ENCODE assay signal across 16 mouse cellular contexts in the genomic region with DNA sequence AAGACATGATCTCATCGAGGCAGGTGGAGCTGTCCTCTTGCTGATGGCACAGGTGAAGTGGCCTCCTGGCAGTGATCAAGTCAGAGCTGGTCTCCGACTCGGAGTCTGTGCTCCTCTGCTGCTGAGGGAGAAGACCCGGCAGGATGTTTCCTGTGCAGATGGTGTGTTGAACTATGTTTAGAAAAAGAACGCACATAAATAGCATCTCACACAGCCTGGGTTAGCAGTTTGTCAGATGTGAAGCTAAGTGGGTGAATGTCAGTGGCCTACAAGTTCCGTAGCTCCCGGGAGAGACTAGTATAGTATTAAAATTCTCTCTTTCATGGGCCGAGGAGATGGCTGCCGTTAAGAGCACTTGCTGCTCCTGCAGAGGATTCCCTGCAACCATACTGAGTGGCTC.
DNase-seq lines count a peak whose midpoint lies in the region; ATAC-seq and TF ChIP-seq lines count a peak whose summit lies in the region.
"Had no signal": no experiment of that assay in that cellular context is flagged by ENCODE, and none has a peak within 500 bp of the region (broad histone marks: within the 10 kb centered on the region; RNA-seq: fewer than 3 reads in every experiment).

No protein-coding gene starts in this region.

- TF ChIP-seq EP300 in stomach, postnatal 0 days (optimal IDR thresholded peaks at IDR 0.05), result no peak
- no peak for TF ChIP-seq EP300 in heart, postnatal 0 days (IDR thresholded peaks at IDR 0.05; ENCODE audit: low read depth)

- no peak for DNase-seq in heart, embryonic 10.5 days (ENCODE audit: low spot score)
- DNase-seq in heart, adult 9 months (ENCODE audit: low spot score in 2 of 2), result no peak
- no peak for DNase-seq in stomach, postnatal 0 days (ENCODE audit: low spot score)
- peak; percentile 71 for DNase-seq in heart, postnatal 0 days (ENCODE audit: low spot score)
- no peak for DNase-seq in right cerebral cortex, postnatal 25 days
- DNase-seq: adrenal gland, adult 2 months; layer of hippocampus, adult 9-11 months; liver; right cerebral cortex, adult 18-20 months had no signal

- no peaks in the 10 kb centered on the region for H3K27me3 ChIP-seq in heart, embryonic 10.5 days (ENCODE audit: insufficient read depth, poor library complexity, severe bottlenecking)
- no peaks in the 10 kb centered on the region for H3K27me3 ChIP-seq in stomach, embryonic 14.5 days (ENCODE audit: control insufficient read depth, insufficient read depth, low read length)
- no peaks in the 10 kb centered on the region for H3K27me3 ChIP-seq in stomach, postnatal 0 days (ENCODE audit: control insufficient read depth, insufficient read depth, low read length)
- no peaks in the 10 kb centered on the region for H3K27me3 ChIP-seq in heart, postnatal 0 days (ENCODE audit: control insufficient read depth, insufficient read depth, low read length)
- H3K27me3 ChIP-seq: hindbrain, embryonic 12.5 days; kidney, embryonic 15.5 days; midbrain, embryonic 12.5 days; neural tube, embryonic 13.5 days had no signal

- H3K36me3 ChIP-seq in heart, embryonic 10.5 days, result peaks cover 70% of the 10 kb centered on the region
- peaks cover 19% of the 10 kb centered on the region for H3K36me3 ChIP-seq in stomach, embryonic 14.5 days (ENCODE audit: control insufficient read depth, insufficient read depth, low read length)
- peaks cover 9% of the 10 kb centered on the region; the same call in 1 of the 2 replicates for H3K36me3 ChIP-seq in stomach, postnatal 0 days (ENCODE audit: control insufficient read depth, insufficient read depth, low read length)
- H3K36me3 ChIP-seq in heart, postnatal 0 days (replicated peaks; ENCODE audit: control insufficient read depth, insufficient read depth, low read length), result peaks cover 27% of the 10 kb centered on the region

- peaks cover 50% of the 10 kb centered on the region for H3K4me1 ChIP-seq in heart, embryonic 10.5 days
- no peaks in the 10 kb centered on the region for H3K4me1 ChIP-seq in stomach, embryonic 14.5 days (ENCODE audit: control insufficient read depth, insufficient read depth, low read length)
- peaks cover 5% of the 10 kb centered on the region; the same call in 1 of the 2 replicates for H3K4me1 ChIP-seq in stomach, postnatal 0 days (replicated peaks; ENCODE audit: control insufficient read depth, insufficient read depth)
- peaks cover 43% of the 10 kb centered on the region for H3K4me1 ChIP-seq in heart, postnatal 0 days (ENCODE audit: control insufficient read depth, insufficient read depth)
- H3K4me1 ChIP-seq: midbrain, embryonic 12.5 days had no signal

- H3K4me3 ChIP-seq in heart, embryonic 10.5 days, result no peak overlapping the region
- H3K4me3 ChIP-seq in stomach, embryonic 14.5 days (ENCODE audit: low read depth, low read length), result no peak overlapping the region
- H3K4me3 ChIP-seq in stomach, postnatal 0 days (ENCODE audit: low read depth, low read length), result no peak overlapping the region
- H3K4me3 ChIP-seq in heart, postnatal 0 days (ENCODE audit: low read depth, low read length), result no peak overlapping the region
- H3K4me3 ChIP-seq: embryonic facial prominence, embryonic 12.5 days; hindbrain, embryonic 12.5 days; kidney, embryonic 15.5 days; midbrain, embryonic 12.5 days; neural tube, embryonic 13.5 days had no signal

- no peak overlapping the region for H3K9ac ChIP-seq in stomach, embryonic 14.5 days (replicated peaks; ENCODE audit: low read depth, low read length)
- no peak overlapping the region for H3K9ac ChIP-seq in stomach, postnatal 0 days (ENCODE audit: low read length)
- H3K9ac ChIP-seq in heart, postnatal 0 days (replicated peaks; ENCODE audit: low read depth, low read length), result no peak overlapping the region; the same call in 1 of the 2 replicates
- H3K9ac ChIP-seq: embryonic facial prominence, embryonic 12.5 days; hindbrain, embryonic 12.5 days; kidney, embryonic 15.5 days; midbrain, embryonic 12.5 days had no signal

- ATAC-seq in stomach, embryonic 14.5 days (ENCODE audit: insufficient number of reproducible peaks, insufficient read depth, low FRiP score, low read depth), result no peak
- ATAC-seq in stomach, postnatal 0 days (ENCODE audit: low FRiP score, low TSS enrichment), result no peak
- ATAC-seq in heart, postnatal 0 days (ENCODE audit: insufficient read depth, low read depth), result 0 out of 2 replicates have a peak, but pooled peaks have one; percentile 15
- no peak for ATAC-seq in megakaryocyte-erythroid progenitor cell, adult 5-6 weeks (replicated peaks; ENCODE audit: low FRiP score, low TSS enrichment, poor library complexity, severe bottlenecking)

- H3K4me2 ChIP-seq in stomach, embryonic 14.5 days (replicated peaks; ENCODE audit: low read depth, low read length), result no peak overlapping the region
- H3K4me2 ChIP-seq in stomach, postnatal 0 days (replicated peaks; ENCODE audit: low read depth), result no peak overlapping the region
- peak overlapping the region; percentile 19 for H3K4me2 ChIP-seq in heart, postnatal 0 days (ENCODE audit: low read depth, low read length)
- H3K4me2 ChIP-seq: embryonic facial prominence, embryonic 12.5 days; hindbrain, embryonic 12.5 days; kidney, embryonic 15.5 days; midbrain, embryonic 12.5 days; neural tube, embryonic 13.5 days had no signal

- no peak for TF ChIP-seq CTCF in stomach, postnatal 0 days (IDR thresholded peaks at IDR 0.05; ENCODE audit: low read depth)
- TF ChIP-seq CTCF in heart, postnatal 0 days (IDR thresholded peaks at IDR 0.05; ENCODE audit: low read depth), result no peak

- H3K9me3 ChIP-seq in heart, embryonic 10.5 days, result no peaks in the 10 kb centered on the region
- H3K9me3 ChIP-seq in stomach, embryonic 14.5 days (ENCODE audit: control insufficient read depth, low read depth, low read length), result no peaks in the 10 kb centered on the region
- no peaks in the 10 kb centered on the region for H3K9me3 ChIP-seq in stomach, postnatal 0 days (ENCODE audit: control insufficient read depth, low read length)
- no peaks in the 10 kb centered on the region for H3K9me3 ChIP-seq in heart, postnatal 0 days (replicated peaks; ENCODE audit: control insufficient read depth, low read length)
- H3K9me3 ChIP-seq: embryonic facial prominence, embryonic 12.5 days; hindbrain, embryonic 12.5 days; kidney, embryonic 15.5 days; midbrain, embryonic 12.5 days; neural tube, embryonic 13.5 days had no signal

- 53% methylated on average over 9 of the region's 9 CpGs for WGBS in heart, embryonic 10.5 days
- WGBS in stomach, embryonic 14.5 days, result 56% methylated on average over 9 of the region's 9 CpGs
- 46% methylated on average over 9 of the region's 9 CpGs for WGBS in stomach, postnatal 0 days
- 17% methylated on average over 9 of the region's 9 CpGs for WGBS in heart, postnatal 0 days

- peak overlapping the region; percentile 48; the same call in 1 of the 2 replicates for H3K27ac ChIP-seq in heart, embryonic 10.5 days
- H3K27ac ChIP-seq in stomach, embryonic 14.5 days (ENCODE audit: low read length), result peak overlapping the region; percentile 48; the same call in 1 of the 2 replicates
- H3K27ac ChIP-seq in stomach, postnatal 0 days (replicated peaks), result no peak overlapping the region; the same call in none of the 2 replicates
- H3K27ac ChIP-seq in heart, postnatal 0 days (ENCODE audit: low read depth), result peak overlapping the region; percentile 81
- H3K27ac ChIP-seq: embryonic facial prominence, embryonic 12.5 days; hindbrain, embryonic 12.5 days; kidney, embryonic 15.5 days; midbrain, embryonic 12.5 days; neural tube, embryonic 13.5 days had no signal
